Mouse (Mus musculus) lung, postnatal 4 days (tissue): ENCODE measurements at regions not wholly inside any gene's neighbourhood (a gene's known extent, or its start where the extent isn't known, plus 50 kb on each side); places are given as distances from the start of the nearest gene placed in this dataset.

Experiments used
- DNase-seq, 2 experiments: peaks; one replicate each; pipeline ENCODE4 v3.0.0; 2021

GRCm38 (mm10) chr9:41586966-41587570 lies 425.6 kb upstream of the Ubash3b start:
- no peak for DNase-seq

- DNase-seq = no peak
Observed at GRCm38 (mm10) chr9:41586291-41586690, 424.8 kb upstream of the Ubash3b start.

DNA sequence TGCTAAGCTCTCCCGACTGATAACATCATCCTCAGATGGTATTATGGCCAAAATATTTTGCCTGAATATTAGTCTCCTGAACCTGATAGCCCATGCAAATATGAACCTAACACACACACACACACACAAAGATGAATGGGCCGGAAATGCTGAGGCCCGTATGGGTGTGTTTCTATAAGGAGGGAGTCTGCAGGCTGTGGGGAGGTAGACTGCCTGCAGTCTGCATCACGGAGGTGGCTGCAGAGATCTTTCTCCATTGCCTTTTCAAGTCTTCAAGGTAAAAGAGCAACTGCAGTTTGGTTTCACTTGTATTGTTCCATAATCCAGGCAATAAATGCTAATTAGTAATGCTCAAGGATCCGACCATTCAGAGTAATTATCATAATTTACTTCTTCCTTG lies 424.3 kb upstream of the Ubash3b start:
- DNase-seq = no peak

DNA sequence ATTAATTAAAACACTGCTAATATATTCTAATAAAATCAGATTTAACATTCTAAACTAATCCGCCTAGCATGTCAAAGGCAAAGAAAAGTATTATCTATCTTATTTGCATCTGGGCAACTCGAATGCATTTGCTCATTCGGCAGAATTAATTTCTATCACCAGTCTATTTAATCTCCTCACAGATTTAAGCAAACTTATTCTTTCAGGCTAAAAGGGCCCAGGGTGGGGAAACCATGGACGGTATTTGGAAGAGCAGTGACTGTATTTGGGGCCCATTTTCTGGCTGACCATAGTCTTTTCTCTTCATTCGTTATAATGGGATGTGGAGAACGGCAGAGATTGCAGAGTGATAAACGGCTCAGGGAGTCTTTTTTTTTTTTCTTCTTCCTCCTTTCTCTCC lies 423.5 kb upstream of the Ubash3b start:
- no peak for DNase-seq

DNA sequence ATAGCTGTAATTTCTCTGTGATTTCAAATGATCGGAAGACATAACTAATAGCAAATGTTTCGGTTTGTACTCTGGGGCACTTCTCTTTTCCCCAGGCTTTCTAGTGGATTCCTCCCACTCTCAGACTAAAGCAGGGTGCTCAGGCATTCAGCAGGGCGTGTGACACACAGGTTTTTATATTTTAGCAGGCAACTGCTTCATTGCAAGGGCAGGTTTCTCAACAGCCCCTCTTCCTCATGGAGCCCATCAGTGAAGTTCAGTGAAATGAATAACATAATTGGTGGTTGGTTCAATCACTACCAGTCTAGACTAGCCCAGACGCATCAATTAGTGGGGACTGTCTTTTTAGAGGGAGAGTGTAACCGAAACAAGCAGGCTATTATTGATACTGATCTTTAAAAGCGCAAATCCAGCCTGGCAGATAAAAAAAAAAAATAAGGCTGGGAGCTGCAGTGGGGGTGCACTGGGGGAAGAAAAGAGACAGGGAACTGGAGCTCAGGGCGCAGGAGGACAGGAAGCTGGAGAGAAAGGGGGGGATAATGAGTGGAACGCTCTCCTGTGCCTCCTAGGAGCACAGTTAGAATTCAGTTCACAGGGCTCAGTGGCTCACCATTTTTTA lies 422.3 kb upstream of the Ubash3b start:
- no peak for DNase-seq

- DNase-seq = no peak
Observed at GRCm38 (mm10) chr9:41583276-41583675, 421.8 kb upstream of the Ubash3b start.

- DNase-seq = no peak
Observed at GRCm38 (mm10) chr9:41582711-41583236, 421.3 kb upstream of the Ubash3b start.

- DNase-seq = no peak
Observed at GRCm38 (mm10) chr9:41582171-41582570, 420.7 kb upstream of the Ubash3b start.

DNA sequence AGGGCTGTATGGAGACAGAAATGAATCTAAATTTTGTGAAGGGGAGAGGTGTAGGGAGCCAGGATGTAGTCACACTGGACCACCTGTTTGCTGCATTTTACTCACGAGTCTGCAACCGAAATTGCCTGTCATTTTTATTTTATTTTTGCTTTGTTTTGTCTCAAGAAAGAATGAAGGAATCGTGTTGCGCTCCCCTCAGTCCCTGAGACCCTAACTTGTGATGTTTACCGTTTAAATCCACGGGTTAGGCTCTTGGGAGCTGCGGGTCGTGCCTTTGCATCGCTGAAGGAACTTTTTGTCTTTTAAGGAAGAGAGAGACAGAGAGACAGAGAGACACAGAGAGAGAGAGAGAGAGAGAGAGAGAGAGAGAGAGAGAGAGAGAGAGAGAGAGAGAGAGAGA lies 420.2 kb upstream of the Ubash3b start:
- DNase-seq = no peak

- peak in 1 of 2 experiments; percentile 8 for DNase-seq
Observed at GRCm38 (mm10) chr9:41581152-41581551, 419.7 kb upstream of the Ubash3b start.

DNA sequence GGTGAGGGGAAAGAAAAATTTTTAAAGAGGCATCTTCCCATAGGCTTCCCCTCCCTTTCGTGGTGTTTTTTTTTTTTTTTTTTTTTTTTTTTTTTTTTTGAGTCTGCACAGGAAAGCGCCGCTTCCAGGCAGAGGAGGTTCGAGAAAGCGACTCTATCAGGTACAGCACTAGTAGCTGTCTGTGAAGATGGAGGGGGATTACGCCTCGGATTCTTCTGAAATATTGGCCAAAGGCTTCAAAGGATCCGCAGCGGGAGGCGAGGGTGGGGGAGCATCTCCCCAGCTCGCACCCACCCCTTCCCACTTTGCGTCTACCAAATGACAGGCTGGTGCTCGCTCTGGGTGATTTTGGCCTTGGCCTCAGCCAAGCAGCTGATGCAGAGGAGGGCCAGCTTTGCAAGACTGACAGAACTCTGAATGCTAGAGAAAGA lies 419.1 kb upstream of the Ubash3b start:
- peak; percentile 24 to 49 for DNase-seq

GRCm38 (mm10) chr9:41580067-41580466 lies 418.6 kb upstream of the Ubash3b start:
- no peak for DNase-seq

DNA sequence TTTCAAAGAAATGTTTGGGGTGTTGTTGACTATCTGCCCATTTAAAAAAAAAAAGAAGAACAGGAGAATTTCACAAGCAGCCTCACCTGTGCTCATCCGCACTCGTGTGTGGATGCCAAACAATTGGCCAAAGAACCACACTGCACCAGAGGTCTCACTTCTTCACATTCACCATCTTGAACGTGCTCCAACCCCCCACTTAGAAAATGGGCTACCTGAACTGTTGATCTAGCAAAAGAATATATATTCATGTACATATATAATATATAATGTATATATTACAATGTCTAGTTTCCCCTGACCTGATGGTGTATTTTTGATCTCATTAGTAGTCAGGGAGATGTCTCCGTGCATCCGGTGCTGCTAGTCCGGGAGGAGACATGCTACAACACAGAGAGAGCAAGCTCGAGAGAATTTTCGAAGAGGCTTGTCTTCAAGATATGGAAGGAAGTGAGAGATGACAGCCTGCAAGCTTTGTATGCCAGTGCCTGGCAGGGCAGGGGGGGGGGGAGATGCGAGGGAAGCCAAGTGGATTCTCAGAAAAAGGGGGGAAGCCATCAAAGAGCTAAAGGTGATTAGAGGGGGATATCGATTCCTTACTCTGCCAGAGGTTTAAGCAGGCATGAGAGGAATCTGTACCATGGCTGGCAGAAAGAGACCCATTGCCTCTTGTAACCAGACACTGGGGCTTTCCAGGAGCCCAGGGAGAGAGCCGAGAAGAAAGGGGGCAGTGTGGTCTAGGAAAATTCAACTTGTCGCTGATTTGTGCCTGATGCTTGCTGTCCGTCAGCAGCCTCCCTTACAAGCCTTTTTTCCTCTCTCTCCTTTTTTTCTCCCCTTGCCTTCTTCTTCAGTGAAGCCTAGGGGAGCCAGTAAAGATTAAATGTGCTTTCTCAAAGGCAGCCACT lies 417.9 kb upstream of the Ubash3b start:
- peak; percentile 58 to 61 for DNase-seq

- no peak for DNase-seq
Observed at GRCm38 (mm10) chr9:41578221-41579106, 417.0 kb upstream of the Ubash3b start.

DNA sequence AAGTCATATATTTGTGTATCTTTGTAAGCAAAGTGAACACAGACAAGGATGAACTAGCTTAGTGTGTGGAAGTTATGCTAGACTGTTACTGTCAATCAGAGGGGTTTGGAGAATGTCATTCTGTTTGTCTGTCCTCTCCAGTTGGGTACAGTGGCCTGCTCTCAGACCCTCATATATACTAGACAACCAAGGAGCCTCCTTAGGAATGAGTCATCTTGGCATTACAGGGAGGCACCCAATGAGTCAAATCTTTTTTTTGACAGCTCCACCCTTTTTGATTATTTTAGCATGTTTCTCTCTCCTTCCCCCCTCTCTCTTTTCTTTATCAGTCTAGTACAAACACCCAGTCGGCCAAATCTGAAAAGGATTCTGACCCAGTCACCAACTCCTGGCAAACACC lies 416.3 kb upstream of the Ubash3b start:
- no peak for DNase-seq

GRCm38 (mm10) chr9:41575826-41576225 lies 414.3 kb upstream of the Ubash3b start:
- no peak for DNase-seq

- no peak for DNase-seq
Observed at GRCm38 (mm10) chr9:41570262-41570661, 408.8 kb upstream of the Ubash3b start.

GRCm38 (mm10) chr9:41566496-41566895 lies 405.0 kb upstream of the Ubash3b start:
- no peak for DNase-seq

DNA sequence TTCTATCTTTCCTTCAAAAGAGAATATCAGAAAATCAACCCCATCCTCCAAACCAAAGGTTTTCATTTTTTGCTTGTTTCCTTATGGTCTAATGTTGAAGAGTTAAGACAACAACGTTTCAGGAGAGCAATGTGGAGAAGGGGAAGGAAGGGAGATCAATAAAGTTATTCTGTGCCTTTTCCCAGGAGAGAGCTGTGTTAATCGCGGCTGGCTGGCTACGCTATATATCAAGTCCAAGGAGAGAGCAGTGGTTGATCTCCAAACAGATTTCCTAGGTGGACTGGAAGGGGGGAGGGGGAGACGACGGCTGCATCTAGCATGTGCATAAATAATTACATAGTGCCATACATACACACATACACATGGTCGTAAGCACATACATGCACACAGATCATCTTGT lies 404.3 kb upstream of the Ubash3b start:
- DNase-seq = no peak

GRCm38 (mm10) chr9:41563376-41563775 lies 401.9 kb upstream of the Ubash3b start:
- no peak for DNase-seq

DNA sequence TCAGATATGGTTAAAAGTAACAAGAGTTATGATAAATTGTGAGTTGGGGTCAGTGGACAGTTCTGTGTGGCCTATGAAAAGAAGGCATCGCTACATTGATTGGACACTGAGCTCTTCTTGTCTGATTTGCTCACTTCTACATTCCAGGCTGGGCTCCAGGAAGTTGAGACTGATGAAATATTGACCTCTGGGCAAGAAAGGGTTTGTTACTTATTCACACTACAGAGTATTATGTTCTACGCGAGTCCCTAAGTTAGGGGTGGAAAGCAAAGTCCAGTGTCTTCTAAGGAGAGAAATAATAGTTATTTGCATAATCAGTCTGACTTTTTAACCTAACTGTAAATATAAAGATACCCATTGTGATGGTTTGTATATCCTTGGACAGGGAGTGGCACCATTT lies 397.0 kb upstream of the Ubash3b start:
- DNase-seq = no peak

DNA sequence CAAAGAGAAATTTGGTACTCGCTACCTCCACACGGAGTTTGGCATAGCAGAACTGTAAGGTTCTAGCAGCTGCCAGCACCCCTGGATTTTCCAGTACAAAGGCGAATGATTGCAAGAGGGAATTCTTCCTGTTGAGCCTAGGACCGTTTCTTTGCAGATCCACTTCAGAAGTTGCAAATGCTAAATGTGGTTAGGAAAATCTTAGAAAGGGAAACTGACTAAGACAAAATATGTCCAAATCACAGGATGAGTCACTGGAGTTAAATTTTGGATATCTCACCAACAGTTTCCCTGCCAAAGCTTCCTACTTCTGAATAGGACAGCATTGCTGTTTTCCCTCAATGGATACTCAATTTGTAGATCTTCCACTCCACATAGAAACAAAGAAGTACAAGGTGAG lies 395.4 kb upstream of the Ubash3b start:
- DNase-seq = no peak

- no peak for DNase-seq
Observed at GRCm38 (mm10) chr9:41545776-41546175, 384.3 kb upstream of the Ubash3b start.
